Mouse (Mus musculus): Measurements from ENCODE around the gene BC049715. TPM values are rescaled to one million over a fixed set of nuclear protein-coding genes. Genes with fewer than 3 reads are reported as not detected.
A peak's percentile ranks its signal among the peaks of the same experiment; 100 is the strongest.

The BC049715 gene
- polyA plus RNA-seq, 2 experiments = 0.73 to 1.9 TPM

GRCm38 (mm10) chr6:136856071-136856636 lies 28.7 kb downstream of the BC049715 start:
- no peak for DNase-seq (ENCODE audit: low spot score)
- H3K9ac ChIP-seq (ENCODE audit: low read depth, low read length, severe bottlenecking) = no peak overlapping the region

GRCm38 (mm10) chr6:136857186-136857872 lies 29.9 kb downstream of the BC049715 start, which contains the start of gene Art4:
TSS of gene Art4 (minus strand) at chr6:136857733.
- 60% methylated on average over 18 of the region's 18 CpGs for WGBS
- peak within 1 kb of the TSS; percentile 7; the same call in 1 of the 2 replicates for H3K4me3 ChIP-seq (replicated peaks; ENCODE audit: low read length)
- no peaks in the 10 kb centered on the region for H3K36me3 ChIP-seq (ENCODE audit: control insufficient read depth, insufficient read depth, low read length)
- H3K4me1 ChIP-seq (ENCODE audit: control insufficient read depth, insufficient read depth, low read length) = peaks cover 19% of the 10 kb centered on the region
- 0 out of 2 replicates have a peak within 1 kb of the TSS, but pooled peaks have one; percentile 28 for H3K27ac ChIP-seq (replicated peaks; ENCODE audit: low read depth, low read length)
- no peaks in the 10 kb centered on the region for H3K27me3 ChIP-seq (ENCODE audit: control insufficient read depth, insufficient read depth, low read length)
- no peaks in the 10 kb centered on the region for H3K9me3 ChIP-seq (ENCODE audit: control insufficient read depth, low read length)
- no peak for TF ChIP-seq POLR2A (IDR thresholded peaks at IDR 0.05; ENCODE audit: borderline replicate concordance, extremely low read depth, insufficient read depth, insufficient read length)
- DNase-seq (ENCODE audit: low spot score) = no peak
- H3K9ac ChIP-seq (ENCODE audit: low read depth, low read length, severe bottlenecking) = no peak within 1 kb of the TSS; the same call in 1 of the 2 replicates
- no peak within 1 kb of the TSS; the same call in 1 of the 2 replicates for H3K4me2 ChIP-seq (replicated peaks; ENCODE audit: low read depth, low read length, severe bottlenecking)
- no peak for ATAC-seq (ENCODE audit: low FRiP score, low read depth)

More at GRCm38 (mm10) chr6:136856071-136856636, 28.7 kb downstream of the BC049715 start:
- no peaks in the 10 kb centered on the region for H3K9me3 ChIP-seq (ENCODE audit: control insufficient read depth, low read length)
- peaks cover 19% of the 10 kb centered on the region for H3K4me1 ChIP-seq (ENCODE audit: control insufficient read depth, insufficient read depth, low read length)
- no peaks in the 10 kb centered on the region for H3K27me3 ChIP-seq (ENCODE audit: control insufficient read depth, insufficient read depth, low read length)
- H3K4me3 ChIP-seq (replicated peaks; ENCODE audit: low read length) = peak overlapping the region; percentile 16; the same call in 1 of the 2 replicates
- no peak for TF ChIP-seq POLR2A (IDR thresholded peaks at IDR 0.05; ENCODE audit: borderline replicate concordance, extremely low read depth, insufficient read depth, insufficient read length)
- H3K36me3 ChIP-seq (ENCODE audit: control insufficient read depth, insufficient read depth, low read length) = no peaks in the 10 kb centered on the region
- ATAC-seq (ENCODE audit: low FRiP score, low read depth) = no peak
- peak overlapping the region; percentile 67 for H3K27ac ChIP-seq (replicated peaks; ENCODE audit: low read depth, low read length)
- WGBS = 40% methylated on average over 14 of the region's 14 CpGs
- H3K4me2 ChIP-seq (replicated peaks; ENCODE audit: low read depth, low read length, severe bottlenecking) = peak overlapping the region; percentile 21; the same call in 1 of the 2 replicates

- H3K27ac ChIP-seq (replicated peaks; ENCODE audit: low read depth, low read length) = no peak overlapping the region
- no peaks in the 10 kb centered on the region for H3K9me3 ChIP-seq (ENCODE audit: control insufficient read depth, low read length)
- ATAC-seq (ENCODE audit: low FRiP score, low read depth) (no peak), DNase-seq (ENCODE audit: low spot score) (no peak)
- no peak overlapping the region for H3K4me2 ChIP-seq (replicated peaks; ENCODE audit: low read depth, low read length, severe bottlenecking)
- H3K36me3 ChIP-seq (ENCODE audit: control insufficient read depth, insufficient read depth, low read length) = no peaks in the 10 kb centered on the region
- no peak for TF ChIP-seq POLR2A (IDR thresholded peaks at IDR 0.05; ENCODE audit: borderline replicate concordance, extremely low read depth, insufficient read depth, insufficient read length)
- H3K27me3 ChIP-seq (ENCODE audit: control insufficient read depth, insufficient read depth, low read length) = no peaks in the 10 kb centered on the region
- H3K4me1 ChIP-seq (ENCODE audit: control insufficient read depth, insufficient read depth, low read length) = peaks cover 15% of the 10 kb centered on the region
- 28% methylated on average over 11 of the region's 11 CpGs for WGBS
- H3K4me3 ChIP-seq (replicated peaks; ENCODE audit: low read length) = no peak overlapping the region
- no peak overlapping the region for H3K9ac ChIP-seq (ENCODE audit: low read depth, low read length, severe bottlenecking)
Measured at GRCm38 (mm10) chr6:136857873-136858260, 30.4 kb downstream of the BC049715 start.

- ATAC-seq (ENCODE audit: low FRiP score, low read depth) (no peak), DNase-seq (ENCODE audit: low spot score) (no peak)
- Histone ChIP-seq H3K36me3 (ENCODE audit: control insufficient read depth, insufficient read depth, low read length) (no peaks in the 10 kb centered on the region), H3K4me1 (ENCODE audit: control insufficient read depth, insufficient read depth, low read length) (peaks cover 13% of the 10 kb centered on the region), H3K9me3 (ENCODE audit: control insufficient read depth, low read length) (no peaks in the 10 kb centered on the region), H3K4me2 (replicated peaks; ENCODE audit: low read depth, low read length, severe bottlenecking) (no peak overlapping the region), H3K27me3 (ENCODE audit: control insufficient read depth, insufficient read depth, low read length) (no peaks in the 10 kb centered on the region), H3K9ac (ENCODE audit: low read depth, low read length, severe bottlenecking) (no peak overlapping the region), H3K4me3 (replicated peaks; ENCODE audit: low read length) (no peak overlapping the region), H3K27ac (replicated peaks; ENCODE audit: low read depth, low read length) (no peak overlapping the region)
- no peak for TF ChIP-seq POLR2A (IDR thresholded peaks at IDR 0.05; ENCODE audit: borderline replicate concordance, extremely low read depth, insufficient read depth, insufficient read length)
- WGBS = 70% methylated on average over 8 of the region's 8 CpGs
Measured at GRCm38 (mm10) chr6:136858420-136858819, 31.0 kb downstream of the BC049715 start.

GRCm38 (mm10) chr6:136861020-136861419 lies 33.6 kb downstream of the BC049715 start:
- Histone ChIP-seq H3K9ac (ENCODE audit: low read depth, low read length, severe bottlenecking) (no peak overlapping the region), H3K9me3 (ENCODE audit: control insufficient read depth, low read length) (no peaks in the 10 kb centered on the region), H3K36me3 (ENCODE audit: control insufficient read depth, insufficient read depth, low read length) (no peaks in the 10 kb centered on the region), H3K27me3 (ENCODE audit: control insufficient read depth, insufficient read depth, low read length) (no peaks in the 10 kb centered on the region), H3K4me1 (ENCODE audit: control insufficient read depth, insufficient read depth, low read length) (peaks cover 11% of the 10 kb centered on the region), H3K27ac (replicated peaks; ENCODE audit: low read depth, low read length) (no peak overlapping the region), H3K4me3 (replicated peaks; ENCODE audit: low read length) (no peak overlapping the region), H3K4me2 (replicated peaks; ENCODE audit: low read depth, low read length, severe bottlenecking) (no peak overlapping the region)
- TF ChIP-seq POLR2A (IDR thresholded peaks at IDR 0.05; ENCODE audit: borderline replicate concordance, extremely low read depth, insufficient read depth, insufficient read length) = no peak
- ATAC-seq (ENCODE audit: low FRiP score, low read depth) (peak; percentile 51; the same call in 1 of the 2 replicates), DNase-seq (ENCODE audit: low spot score) (peak; percentile 89)
- 44% methylated on average over 9 of the region's 9 CpGs for WGBS

Measured in limb, embryonic 14.5 days (tissue).